Mouse (Mus musculus) stomach, postnatal 0 days (tissue): ENCODE measurements around the gene Enkd1. TPM values are rescaled to one million over a fixed set of nuclear protein-coding genes. Genes with fewer than 3 reads are reported as not detected.

Experiments
- ATAC-seq: fragments of 200-750 bp; cut with Nextera tagmentation; 2 replicates; pipeline ENCODE4 v1.8.0; 2017; ENCODE audit not compliant: low FRiP score, low TSS enrichment
- DNase-seq: peaks from one replicate; pipeline ENCODE4 v3.0.0-alpha.2; 2016; ENCODE audit warnings: low spot score
- H3K27ac ChIP-seq: fragments of 300-500 bp; sonication (generic); replicated peaks from 2 replicates; pipeline ENCODE4 v1.5.1; 2014; ENCODE audit warnings: mild to moderate bottlenecking, control low read depth
- H3K27me3 ChIP-seq: fragments of 300-500 bp; sonication (generic); 2 replicates; pipeline ENCODE4 v1.6.1; 2014; ENCODE audit warnings: low read length; ENCODE audit not compliant: control insufficient read depth, insufficient read depth
- H3K36me3 ChIP-seq: fragments of 300-500 bp; sonication (generic); 2 replicates; pipeline ENCODE4 v1.6.1; 2014; ENCODE audit warnings: low read length, mixed read lengths; ENCODE audit not compliant: control insufficient read depth, insufficient read depth
- H3K4me1 ChIP-seq: fragments of 300-500 bp; sonication (generic); replicated peaks from 2 replicates; pipeline ENCODE4 v1.6.1; 2014; ENCODE audit warnings: antibody characterized with exemption; ENCODE audit not compliant: control insufficient read depth, insufficient read depth
- H3K4me2 ChIP-seq: fragments of 300-500 bp; sonication (generic); replicated peaks from 2 replicates; pipeline ENCODE4 v1.6.1; 2014; ENCODE audit warnings: low read depth, mild to moderate bottlenecking, control low read depth, moderate library complexity
- H3K4me3 ChIP-seq: fragments of 300-500 bp; sonication (generic); 2 replicates; pipeline ENCODE4 v1.5.1; 2014; ENCODE audit warnings: low read depth, low read length, control low read depth
- H3K9ac ChIP-seq: fragments of 300-500 bp; sonication (generic); 2 replicates; pipeline ENCODE4 v1.6.1; 2014; ENCODE audit warnings: mild to moderate bottlenecking, low read length, control low read depth, mixed read lengths
- H3K9me3 ChIP-seq: fragments of 300-500 bp; sonication (generic); 2 replicates; pipeline ENCODE4 v1.6.1; 2016; ENCODE audit warnings: low read length; ENCODE audit not compliant: control insufficient read depth
- CTCF ChIP-seq: IDR thresholded peaks from 2 replicates; pipeline ENCODE4 v1.5.1; 2016; ENCODE audit warnings: antibody characterized with exemption, low read depth, mild to moderate bottlenecking, moderate library complexity
- EP300 ChIP-seq: optimal IDR thresholded peaks from 2 replicates; pipeline ENCODE3; 2016; ENCODE audit warnings: antibody characterized with exemption
- WGBS: fragments of 180-500 bp; shearing (Covaris S2); extraction: QIAGEN DNeasy Blood & Tissue Kit; methylation state at CpG from one replicate; pipeline ENCODE4 v1.1.7; 2014; 5-methylcytosine and 5-hydroxymethylcytosine counted together
- polyA plus RNA-seq: library from polyadenylated mRNA; unstranded; fragments of >200 nt; fragmentation: Nextera tagmentation; extraction: Ambion mirVana; gene quantifications from 2 replicates; pipeline ENCODE4 v1.2.1, GENCODE M21; 2015

Enkd1 gene
- polyA plus RNA-seq, 1 experiment from 2014 or later = 5.4 TPM

DNA sequence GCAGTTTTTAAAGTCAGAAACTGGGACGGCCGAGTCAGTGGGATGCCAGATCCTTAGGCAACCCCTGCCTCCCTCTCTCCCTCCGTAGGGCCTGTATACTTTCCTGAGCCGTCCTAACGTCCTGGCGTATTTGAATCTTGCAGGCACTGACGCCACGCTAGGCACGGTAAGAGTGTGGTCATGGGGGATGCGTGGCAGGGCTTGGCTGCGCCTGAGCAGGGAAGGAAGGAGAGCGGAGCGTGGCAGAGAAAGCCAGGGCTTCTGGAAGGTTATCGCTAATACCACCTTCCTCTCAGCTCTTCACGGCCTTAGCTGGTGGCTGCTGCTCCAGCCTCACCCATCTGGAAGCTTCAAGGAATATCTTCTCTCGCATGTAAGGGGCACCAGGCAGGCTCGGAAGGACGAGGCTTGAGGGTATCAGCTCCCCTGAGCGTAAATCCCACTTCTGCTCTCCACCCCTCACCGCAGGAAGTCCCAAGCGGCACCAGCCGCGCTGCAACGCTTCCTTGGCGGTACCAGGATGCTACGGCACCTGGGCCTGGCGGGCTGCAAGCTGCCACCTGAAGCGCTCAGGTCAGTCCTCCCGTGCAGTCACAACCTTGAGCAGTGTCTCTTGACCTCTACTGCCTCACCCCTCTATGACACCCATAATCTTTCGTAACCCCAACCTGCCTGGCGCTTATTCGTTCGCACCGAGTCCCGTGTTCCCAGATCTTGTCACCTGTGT lies 18.6 kb downstream of the Enkd1 start:
- H3K4me3 ChIP-seq = no peak overlapping the region
- ATAC-seq (no peak), DNase-seq (no peak)
- 61% methylated on average over 35 of the region's 35 CpGs for WGBS
- no peaks in the 10 kb centered on the region for H3K27me3 ChIP-seq
- no peaks in the 10 kb centered on the region for H3K9me3 ChIP-seq
- no peak overlapping the region for H3K27ac ChIP-seq
- no peaks in the 10 kb centered on the region for H3K36me3 ChIP-seq
- TF ChIP-seq EP300 (no peak), CTCF (no peak)
- H3K9ac ChIP-seq = no peak overlapping the region
- H3K4me1 ChIP-seq = no peaks in the 10 kb centered on the region; the same call in 1 of the 2 replicates
- no peak overlapping the region for H3K4me2 ChIP-seq

DNA sequence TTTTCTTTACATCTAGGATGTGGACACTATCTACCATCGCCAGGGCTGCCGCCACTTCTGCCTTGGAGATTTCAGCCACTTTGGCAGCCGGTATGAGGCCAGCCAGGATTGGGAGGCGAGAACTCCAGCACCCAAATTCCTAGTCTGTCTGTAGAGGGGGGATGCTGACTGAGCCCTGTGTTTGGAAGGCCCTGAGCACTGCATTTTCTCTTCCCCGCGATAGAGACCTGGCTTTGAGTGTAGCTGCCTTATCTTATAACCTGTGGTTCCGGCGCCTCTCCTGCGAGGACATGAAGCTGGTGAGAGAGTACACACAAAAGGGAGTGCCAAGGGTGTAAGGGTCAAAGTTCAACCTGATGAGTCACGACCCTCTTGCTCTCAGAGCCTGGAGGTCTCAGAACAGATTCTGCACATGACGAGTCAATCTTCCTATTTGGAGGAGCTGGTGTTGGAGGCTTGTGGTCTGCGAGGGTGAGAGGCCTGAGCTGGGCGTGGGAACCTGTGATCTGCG lies 19.7 kb downstream of the Enkd1 start:
- no peak for TF ChIP-seq CTCF
- no peak for TF ChIP-seq EP300
- WGBS = 55% methylated on average over 14 of the region's 14 CpGs
- Histone ChIP-seq H3K9me3 (no peaks in the 10 kb centered on the region), H3K4me3 (no peak overlapping the region), H3K27ac (no peak overlapping the region), H3K36me3 (no peaks in the 10 kb centered on the region), H3K27me3 (no peaks in the 10 kb centered on the region), H3K9ac (no peak overlapping the region), H3K4me1 (no peaks in the 10 kb centered on the region), H3K4me2 (no peak overlapping the region)
- peak; percentile 34 for DNase-seq
- ATAC-seq = 0 out of 2 replicates have a peak, but pooled peaks have one; percentile 28

DNA sequence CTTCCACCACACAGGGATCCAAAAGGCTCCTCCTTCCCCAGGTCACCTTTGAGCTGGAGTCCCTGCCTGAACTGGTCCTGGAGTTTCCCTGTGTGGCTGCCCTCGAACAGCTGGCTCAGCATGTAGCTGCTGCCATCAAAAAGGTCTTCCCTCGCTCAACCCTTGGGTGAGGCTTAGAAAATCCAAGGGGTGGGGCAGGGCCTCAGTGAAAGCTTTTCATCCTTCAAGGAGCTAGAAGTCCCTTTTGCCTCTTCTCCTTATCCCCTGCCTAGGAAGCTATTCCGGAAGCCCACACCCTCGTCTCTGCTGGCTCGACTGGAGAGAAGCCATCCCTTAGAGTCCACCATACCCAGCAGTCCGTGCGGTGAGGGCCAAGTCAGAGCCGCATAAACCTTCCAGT lies 20.5 kb downstream of the Enkd1 start:
- DNase-seq (no peak), ATAC-seq (no peak)
- H3K27me3 ChIP-seq = no peaks in the 10 kb centered on the region
- no peak overlapping the region for H3K9ac ChIP-seq
- H3K36me3 ChIP-seq = peaks cover 5% of the 10 kb centered on the region; the same call in 1 of the 2 replicates
- no peak overlapping the region for H3K4me2 ChIP-seq
- H3K9me3 ChIP-seq = no peaks in the 10 kb centered on the region
- H3K27ac ChIP-seq = no peak overlapping the region
- WGBS = 59% methylated on average over 8 of the region's 8 CpGs
- no peak for TF ChIP-seq EP300
- no peak for TF ChIP-seq CTCF
- no peaks in the 10 kb centered on the region for H3K4me1 ChIP-seq
- H3K4me3 ChIP-seq = no peak overlapping the region

DNA sequence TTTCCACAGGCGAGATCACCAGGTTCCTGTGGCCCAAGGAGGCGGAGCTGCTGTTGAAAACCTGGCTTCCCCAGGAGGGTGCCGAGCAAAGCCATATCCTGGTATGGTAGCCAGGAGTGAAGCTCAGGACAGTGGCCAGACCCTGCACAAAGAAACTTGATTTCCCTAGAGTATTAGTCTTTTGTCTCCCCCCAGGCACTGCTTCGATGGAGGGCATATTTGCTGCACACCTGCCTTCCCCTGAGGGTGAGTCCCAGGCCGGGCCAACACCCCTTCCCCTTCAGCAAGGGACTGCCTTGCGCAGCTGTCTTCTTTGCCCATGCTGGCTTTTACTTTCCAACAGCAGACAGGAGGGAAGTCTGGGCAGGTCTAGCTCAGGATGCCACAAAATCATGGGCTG lies 21.5 kb downstream of the Enkd1 start:
- 58% methylated on average over 6 of the region's 6 CpGs for WGBS
- TF ChIP-seq CTCF (no peak), EP300 (no peak)
- no peak overlapping the region for H3K4me2 ChIP-seq

DNA sequence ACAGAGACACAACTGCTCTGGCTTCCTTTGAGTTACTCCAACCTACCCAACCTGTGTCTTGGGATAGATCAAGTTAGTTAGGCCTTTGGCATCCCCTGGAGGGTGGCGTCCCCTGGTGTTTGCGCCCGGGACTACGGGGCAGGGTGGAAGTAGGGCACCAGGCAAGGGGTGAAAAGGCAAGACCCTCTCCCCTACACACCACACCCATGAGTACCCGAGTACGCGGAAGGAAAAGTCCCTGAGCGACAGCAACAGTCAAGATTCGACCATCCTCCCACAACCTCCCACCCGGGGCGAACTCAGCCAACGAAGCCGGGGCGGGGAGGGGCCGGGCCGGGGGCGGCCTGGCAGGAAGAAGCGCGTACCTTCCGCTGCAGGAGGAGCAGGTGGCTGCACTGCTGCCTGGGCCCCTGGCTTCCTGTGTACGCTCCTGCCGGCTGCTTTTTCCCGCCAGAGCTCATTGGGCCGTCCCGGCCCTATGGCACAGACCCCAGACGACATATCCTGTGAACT lies 22.2 kb downstream of the Enkd1 start, which contains the start of gene Carmil2:
Gene Carmil2 (plus strand): TSS at position 479 of the 513 bp plus-strand sequence.
- Histone ChIP-seq H3K4me2 (peak within 1 kb of the TSS; percentile 42), H3K27ac (no peak within 1 kb of the TSS), H3K4me3 (0 out of 2 replicates have a peak within 1 kb of the TSS, but pooled peaks have one; percentile 8), H3K9ac (no peak within 1 kb of the TSS), H3K4me1 (no peaks in the 10 kb centered on the region), H3K9me3 (no peaks in the 10 kb centered on the region), H3K36me3 (peaks cover 9% of the 10 kb centered on the region), H3K27me3 (no peaks in the 10 kb centered on the region)
- TF ChIP-seq EP300 (no peak), CTCF (peak; percentile 85)
- WGBS = 7% methylated on average over 26 of the region's 26 CpGs
- DNase-seq (peak; percentile 71), ATAC-seq (peak; percentile 47)

More for the DNA sequence above, 21.5 kb downstream of the Enkd1 start:
- no peaks in the 10 kb centered on the region for H3K9me3 ChIP-seq
- no peak overlapping the region for H3K27ac ChIP-seq
- H3K27me3 ChIP-seq = no peaks in the 10 kb centered on the region
- H3K36me3 ChIP-seq = peaks cover 5% of the 10 kb centered on the region; the same call in 1 of the 2 replicates
- no peak overlapping the region for H3K9ac ChIP-seq
- ATAC-seq (no peak), DNase-seq (no peak)
- H3K4me1 ChIP-seq = no peaks in the 10 kb centered on the region
- no peak overlapping the region for H3K4me3 ChIP-seq

DNA sequence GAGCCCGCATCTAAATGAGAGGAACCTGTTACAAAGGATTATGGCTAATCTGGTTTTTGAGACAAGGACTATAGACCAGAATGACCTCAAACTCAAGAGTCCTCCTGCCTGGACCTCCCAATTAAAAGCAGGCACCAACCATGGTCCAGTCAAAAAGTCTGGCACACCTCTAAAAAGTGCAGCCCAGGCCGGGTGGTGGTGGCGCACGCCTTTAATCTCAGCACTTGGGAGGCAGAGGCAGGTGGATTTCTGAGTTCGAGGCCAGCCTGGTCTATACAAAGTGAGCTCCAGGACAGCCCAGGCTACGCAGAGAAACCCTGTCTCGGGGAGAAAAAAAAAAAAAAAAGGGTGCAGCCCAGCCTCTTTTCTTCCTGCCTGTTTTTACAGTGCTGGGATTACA lies 22.7 kb downstream of the Enkd1 start:
- no peak for DNase-seq
- no peaks in the 10 kb centered on the region for H3K27me3 ChIP-seq
- no peak for ATAC-seq
- H3K4me1 ChIP-seq = no peaks in the 10 kb centered on the region
- WGBS = 79% methylated on average over 7 of the region's 7 CpGs
- H3K4me2 ChIP-seq = no peak overlapping the region
- H3K9me3 ChIP-seq = no peaks in the 10 kb centered on the region
- no peak overlapping the region for H3K4me3 ChIP-seq
- no peak for TF ChIP-seq EP300
- TF ChIP-seq CTCF = no peak
- H3K36me3 ChIP-seq = peaks cover 14% of the 10 kb centered on the region
- no peak overlapping the region for H3K9ac ChIP-seq
- no peak overlapping the region for H3K27ac ChIP-seq
